Mouse (Mus musculus) heart, adult 18-20 months (tissue): ENCODE measurements around the gene Poll. TPM values are rescaled to one million over a fixed set of nuclear protein-coding genes. Genes with fewer than 3 reads are reported as not detected.
"Not testable (repeated sequence)": the region's sequence is repeated elsewhere in the genome, so short reads cannot be mapped to it uniquely, and the experiment has no call there.

ENCODE experiments used
- DNase-seq, 2 experiments: peaks; one replicate each; pipeline ENCODE4 v3.0.0; 2021 to 2022; ENCODE audit warnings: mixed read lengths in 1 of 2
- total RNA-seq, 2 experiments: library from RNA; stranded (reverse); gene quantifications; 2 replicates each; pipeline ENCODE4 v1.2.3; 2021

The Poll gene
- total RNA-seq, 2 experiments from 2014 or later, result 10.3 to 10.4 TPM

DNA sequence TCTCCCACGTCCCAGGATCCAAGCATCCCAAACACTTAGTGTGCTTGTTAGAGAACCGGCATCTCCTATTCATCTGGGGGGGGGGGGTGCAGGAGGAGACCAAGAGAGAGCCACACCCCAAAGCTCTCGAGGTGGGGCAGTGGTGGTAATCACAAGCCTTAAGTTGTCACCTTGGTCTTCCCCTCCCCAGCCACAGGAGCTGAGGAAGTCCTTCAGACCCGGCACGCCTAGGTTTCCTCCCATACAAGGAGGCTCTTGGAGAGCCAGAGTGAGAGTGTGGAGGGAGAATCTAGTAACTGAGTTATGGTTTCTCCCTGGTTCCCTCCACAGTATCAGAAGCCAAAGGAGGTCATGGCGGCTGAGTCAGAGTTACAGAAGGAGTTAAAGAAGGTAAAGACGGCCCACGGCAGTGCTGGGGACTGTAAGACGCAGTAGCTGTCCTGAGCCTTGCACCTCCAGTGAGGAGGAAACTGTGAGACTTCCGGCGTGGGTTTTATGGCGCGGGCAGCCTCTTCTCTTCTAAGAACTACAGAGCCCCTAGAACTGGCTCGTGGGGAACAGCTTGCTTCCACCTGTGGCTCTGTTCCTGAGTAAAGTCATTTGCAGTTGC, 16.9 kb upstream of the Poll start:
- no peak for DNase-seq

DNA sequence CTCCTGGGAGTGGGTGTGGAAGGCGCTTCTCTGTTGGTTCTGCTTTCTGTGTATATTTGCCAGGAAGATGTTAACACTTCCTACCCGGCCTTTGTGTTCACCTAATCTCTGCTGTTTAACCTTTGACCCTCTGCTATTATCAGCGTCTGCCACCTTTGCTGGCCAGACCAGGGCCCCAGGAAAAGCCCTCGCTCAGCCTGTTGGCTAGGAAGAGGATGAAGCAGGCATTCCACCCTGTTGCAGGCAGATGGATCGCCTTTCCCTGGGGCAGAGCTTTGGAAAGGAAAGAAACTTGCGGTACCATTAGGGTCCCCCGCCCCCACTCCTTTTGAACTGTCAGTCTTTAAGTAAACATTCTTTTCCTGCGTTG, 15.3 kb upstream of the Poll start:
- DNase-seq, result no peak

DNA sequence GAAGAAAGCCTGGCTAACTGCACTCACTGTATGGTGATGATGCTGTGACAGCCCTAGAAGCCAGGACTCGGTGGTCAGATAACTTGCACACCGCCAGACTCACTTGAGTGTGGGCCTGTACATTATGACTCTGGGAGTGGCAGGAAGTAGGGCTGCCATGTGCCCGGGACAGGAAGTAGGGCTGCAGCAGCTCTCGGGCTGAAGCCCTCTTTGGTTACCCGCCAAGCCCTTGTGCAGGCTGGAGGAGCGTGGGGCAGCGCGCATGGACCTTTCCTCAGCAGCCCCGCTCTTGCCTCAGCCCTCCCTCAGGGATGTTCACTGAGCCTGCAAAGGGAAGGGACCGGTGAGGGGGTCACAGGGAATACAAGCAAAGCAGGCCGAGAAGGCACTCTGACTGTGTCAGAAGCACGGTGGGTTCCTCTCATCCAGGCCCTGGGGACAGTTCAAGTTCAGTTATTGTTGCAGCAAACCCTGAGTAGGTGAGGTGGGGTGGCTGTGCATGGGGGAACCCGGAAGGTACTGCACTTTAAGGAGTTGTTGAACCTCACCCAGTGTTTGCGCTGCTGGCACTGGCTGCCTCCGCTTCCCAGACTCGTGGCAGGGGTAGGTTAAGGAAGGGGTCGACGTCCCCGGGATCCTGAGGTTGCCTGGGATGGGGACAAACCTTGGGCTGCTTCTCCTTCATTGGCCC, 14.8 kb upstream of the Poll start:
- DNase-seq, result no peak

DNA sequence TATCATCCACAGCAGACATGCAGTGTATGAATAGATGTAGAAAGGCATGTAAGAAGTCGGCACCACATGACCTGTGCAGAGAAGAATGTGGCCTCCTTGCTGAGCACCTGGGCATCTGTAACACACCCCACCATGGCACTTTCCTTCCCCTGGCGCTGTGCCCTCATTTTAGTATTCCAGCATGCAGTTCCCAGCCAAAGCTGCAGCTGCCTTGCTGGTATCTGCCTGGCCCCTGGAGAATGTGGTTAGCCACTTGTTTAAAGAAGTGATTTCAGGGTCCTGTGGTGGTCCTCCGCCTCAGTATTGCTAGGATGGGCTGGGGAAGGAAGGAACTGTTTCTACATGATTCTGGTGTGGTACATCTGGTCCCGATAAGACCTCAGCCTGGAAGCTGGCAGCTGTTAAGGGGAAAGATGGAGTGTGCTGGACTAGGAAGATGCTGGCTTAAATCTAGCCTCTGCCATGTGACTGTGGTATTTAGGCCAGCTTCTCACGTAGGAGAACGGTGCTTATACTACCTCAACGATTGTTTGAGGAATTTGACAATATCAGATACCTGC, 14.1 kb upstream of the Poll start:
- no peak for DNase-seq

DNA sequence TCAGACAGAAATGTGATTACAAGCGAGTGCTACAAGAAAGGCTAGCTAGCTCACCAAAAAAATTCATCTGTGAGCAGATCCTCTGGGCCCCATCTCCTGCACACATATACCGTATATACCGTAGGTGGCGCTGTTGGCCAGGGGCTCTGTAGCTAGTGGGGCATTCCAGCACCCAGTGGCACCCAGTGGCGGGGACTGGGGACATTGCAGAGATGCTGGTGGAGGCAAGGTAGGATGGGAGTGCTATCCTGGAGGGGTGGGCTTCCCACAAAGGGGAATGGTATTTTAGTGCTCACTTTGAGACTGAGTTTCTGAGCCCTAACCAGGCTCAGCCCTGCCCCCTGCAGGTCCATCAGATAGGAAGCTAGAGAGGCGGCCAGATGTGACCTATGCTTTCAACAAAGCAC, 13.5 kb upstream of the Poll start:
- DNase-seq, result peak; percentile 82 to 88

DNA sequence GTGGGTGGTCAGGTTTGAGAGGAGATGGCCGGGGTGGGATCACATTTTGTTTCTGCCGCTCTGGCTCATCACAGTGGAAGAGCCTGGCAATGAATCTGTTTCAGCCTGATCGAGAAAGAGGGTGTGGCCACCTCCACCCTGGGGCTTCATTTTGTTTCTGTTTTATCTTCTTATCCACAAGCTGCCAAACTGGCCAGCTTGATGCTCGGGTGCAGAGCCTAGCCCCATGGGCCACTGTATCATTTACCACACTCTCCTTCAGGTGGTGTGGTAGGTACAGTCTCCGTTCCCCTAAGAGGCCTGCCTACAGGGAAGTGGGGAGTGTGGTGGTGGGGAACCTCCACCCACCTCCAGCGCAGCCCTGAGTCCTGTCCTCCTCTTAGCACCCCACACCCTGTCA, 12.7 kb upstream of the Poll start:
- no peak for DNase-seq

DNA sequence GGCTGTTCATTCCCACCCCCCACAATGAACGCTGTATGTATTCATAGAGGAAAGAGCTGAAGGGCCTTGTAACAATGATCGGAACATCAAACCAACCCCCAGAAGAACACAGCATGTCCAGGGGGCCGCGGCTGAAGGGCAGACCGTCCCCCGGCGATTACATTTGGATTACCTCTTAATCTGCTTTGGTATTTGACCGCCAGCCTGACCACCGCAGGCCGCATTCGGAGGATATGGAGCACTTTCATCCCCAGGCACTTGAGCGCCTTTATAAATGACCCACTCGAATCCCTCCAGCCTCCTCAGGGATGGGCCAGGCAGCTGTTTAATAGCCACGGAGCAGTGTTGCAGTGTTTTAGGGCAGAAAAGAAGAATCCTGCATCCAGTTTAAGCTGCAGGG, 7.0 kb upstream of the Poll start:
- no peak for DNase-seq

DNA sequence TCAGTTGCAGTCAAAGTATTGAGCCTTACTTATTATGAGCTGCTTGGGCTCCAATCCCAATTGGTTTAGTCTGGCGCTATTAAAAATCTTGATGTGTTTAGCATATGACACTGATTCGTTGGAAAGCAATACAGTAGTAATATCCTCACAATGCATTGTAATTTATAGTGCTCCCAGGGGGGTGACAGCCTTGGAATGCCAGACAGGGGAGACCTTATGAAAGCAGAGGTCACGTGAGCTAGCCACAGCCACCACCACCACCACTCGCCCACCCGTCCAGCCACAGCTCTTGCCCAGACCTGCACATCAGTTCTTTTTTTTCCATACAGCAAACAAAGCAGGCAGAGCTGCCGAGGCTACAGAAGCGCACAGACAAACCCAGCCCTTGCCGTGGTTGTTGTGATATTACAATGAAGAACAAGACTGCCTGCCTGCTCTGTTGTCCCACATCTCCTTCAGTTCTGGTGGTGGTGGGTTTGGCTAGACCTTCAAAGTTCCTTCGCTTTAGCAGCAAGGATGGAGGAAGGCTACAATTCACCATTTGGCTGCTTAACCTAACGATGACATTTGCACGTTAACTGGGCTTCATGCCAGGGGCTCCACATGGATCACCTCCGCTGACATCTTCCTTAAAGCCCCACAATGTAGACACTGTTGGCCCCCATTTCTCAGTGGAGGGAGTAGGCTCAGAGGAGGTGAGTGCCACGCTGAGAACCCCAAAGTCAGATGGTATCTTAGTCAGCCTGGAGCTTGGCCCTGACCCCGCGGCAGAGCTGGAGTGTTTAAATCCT, 5.8 kb upstream of the Poll start:
- no peak for DNase-seq

DNA sequence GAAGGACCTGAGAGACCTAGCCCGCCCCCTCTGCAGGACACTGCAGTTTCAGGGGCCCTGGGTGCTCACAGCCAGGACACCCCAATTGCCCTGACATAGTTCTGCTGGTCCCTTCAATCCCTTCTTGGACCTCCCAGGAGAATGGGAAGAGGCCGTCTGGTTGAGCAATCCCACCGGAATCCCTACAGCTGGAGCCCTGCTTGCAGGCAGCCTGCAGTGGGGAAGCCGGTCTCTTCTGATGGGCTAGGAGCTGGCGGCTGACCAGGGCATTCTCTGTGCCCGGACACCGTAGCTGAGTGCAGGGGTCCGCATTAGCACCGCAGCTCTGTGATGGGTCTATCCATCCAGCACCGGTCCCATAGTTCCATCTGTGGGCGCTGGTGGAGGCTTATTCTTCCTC, 6.2 kb downstream of the Poll start:
- DNase-seq, result no peak

DNA sequence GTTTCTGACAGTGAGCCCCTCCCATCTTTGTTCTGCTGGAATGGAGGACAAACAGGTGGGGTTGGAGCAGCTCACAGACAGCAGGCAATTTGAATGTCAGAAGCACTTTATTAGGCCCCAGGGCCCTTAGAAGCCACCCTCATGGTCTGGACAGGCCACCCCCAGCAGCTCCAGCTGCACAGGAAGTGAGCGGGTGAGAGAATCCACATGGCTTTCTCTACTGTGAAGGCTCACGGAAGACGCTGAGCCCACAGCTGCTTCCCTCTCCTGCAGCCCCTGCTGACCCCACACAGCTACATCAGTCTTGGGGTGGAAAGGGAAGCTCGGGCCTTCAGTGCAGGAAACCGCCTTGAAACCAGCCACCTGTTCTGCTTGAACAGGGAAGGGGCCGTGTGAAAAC, 8.1 kb downstream of the Poll start:
- no peak for DNase-seq

DNA sequence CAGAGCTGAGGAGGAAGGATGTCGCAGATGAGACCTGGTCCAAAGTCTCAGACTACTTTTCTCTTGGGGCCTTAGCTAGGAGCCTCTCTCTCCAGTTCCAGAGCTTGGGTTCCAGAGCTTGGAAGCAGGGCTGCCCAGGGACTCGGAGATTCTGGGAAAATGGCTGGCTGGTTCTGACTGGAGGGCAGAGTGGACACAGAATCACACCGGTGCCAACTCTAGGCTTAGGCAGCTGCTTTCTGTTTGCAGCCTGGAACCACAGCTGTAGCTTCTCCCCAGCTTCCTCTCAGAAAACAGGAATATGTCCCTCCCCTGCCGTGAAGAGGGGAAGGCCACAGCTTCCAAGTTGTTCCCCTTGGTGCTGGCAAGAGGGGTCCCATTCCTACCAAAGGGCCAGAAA, 10.4 kb downstream of the Poll start:
- no peak for DNase-seq

DNA sequence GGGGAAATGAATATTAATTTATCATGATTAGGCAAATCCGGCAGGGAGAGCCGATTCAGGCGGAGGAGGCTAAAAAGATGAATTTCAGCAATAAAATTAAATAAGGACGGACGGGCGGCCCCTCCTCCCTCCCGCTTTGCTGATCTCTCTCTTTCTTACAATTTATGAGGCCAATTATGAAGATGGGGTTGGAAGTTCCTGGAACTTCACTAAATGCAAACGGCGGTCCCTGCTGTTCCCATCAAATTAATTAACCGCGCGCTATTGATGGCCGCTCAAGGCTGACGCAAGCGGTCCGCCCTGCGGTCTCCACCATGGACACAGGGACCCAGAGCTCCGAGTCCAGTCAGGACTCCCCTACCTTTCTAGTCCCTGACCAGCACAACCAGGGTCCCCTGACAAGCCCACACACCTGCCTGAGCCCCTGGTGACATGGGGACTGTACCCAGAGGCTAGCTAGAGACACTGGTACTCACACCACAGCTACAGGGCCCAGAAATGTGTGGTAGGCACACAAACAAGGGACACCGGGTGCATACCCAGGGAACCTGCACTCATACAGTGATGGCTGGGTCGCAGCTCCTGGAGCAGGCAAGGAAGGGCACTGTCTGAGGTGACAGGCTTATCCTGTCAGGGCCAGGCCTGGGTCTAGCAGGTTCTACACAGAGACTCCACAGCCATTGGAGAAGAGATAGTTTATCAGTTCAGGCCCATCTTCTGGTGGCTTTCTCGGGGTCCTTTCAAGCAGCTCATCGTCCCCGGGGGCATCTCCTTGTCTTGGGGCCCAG, 11.0 kb downstream of the Poll start:
- no peak for DNase-seq

DNA sequence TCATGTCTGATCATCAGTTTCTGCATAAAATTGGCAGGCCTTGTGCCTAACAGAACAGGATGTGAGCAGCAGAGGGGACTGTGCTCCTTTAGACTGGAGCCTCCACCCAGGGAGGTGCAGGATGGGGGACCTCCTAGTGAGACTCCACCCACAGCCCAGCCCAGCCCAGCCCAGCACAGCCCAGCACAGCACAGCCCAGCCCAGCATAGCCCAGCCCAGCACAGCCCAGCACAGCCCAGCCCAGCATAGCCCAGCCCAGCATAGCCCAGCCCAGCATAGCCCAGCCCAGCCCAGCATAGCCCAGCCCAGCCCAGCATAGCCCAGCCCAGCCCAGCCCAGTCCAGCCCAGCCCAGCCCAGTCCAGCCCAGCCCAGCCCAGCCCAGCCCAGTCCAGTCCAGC, 12.1 kb downstream of the Poll start:
- DNase-seq, result not testable (repeated sequence)

DNA sequence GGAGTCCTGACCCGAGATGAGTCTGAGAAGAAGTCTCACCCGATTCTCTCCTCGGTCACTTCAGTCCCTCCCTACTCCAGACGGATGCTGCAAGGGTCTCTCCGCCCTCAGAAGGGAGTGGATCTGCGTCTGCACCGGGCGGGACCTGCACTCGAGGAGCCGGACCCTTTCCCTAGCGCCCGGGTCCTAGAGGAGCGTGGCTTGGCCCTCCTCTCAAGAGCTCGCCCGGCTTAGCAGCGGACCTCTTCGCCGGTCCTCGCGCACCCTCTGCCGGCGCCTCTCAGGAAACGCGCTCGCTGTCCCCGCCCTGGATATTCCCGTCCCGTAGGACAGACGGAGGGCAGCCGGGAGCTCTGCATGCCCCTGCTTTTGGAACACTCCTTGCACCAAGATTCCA, 15.4 kb downstream of the Poll start:
- DNase-seq, result peak; percentile 81 to 88

DNA sequence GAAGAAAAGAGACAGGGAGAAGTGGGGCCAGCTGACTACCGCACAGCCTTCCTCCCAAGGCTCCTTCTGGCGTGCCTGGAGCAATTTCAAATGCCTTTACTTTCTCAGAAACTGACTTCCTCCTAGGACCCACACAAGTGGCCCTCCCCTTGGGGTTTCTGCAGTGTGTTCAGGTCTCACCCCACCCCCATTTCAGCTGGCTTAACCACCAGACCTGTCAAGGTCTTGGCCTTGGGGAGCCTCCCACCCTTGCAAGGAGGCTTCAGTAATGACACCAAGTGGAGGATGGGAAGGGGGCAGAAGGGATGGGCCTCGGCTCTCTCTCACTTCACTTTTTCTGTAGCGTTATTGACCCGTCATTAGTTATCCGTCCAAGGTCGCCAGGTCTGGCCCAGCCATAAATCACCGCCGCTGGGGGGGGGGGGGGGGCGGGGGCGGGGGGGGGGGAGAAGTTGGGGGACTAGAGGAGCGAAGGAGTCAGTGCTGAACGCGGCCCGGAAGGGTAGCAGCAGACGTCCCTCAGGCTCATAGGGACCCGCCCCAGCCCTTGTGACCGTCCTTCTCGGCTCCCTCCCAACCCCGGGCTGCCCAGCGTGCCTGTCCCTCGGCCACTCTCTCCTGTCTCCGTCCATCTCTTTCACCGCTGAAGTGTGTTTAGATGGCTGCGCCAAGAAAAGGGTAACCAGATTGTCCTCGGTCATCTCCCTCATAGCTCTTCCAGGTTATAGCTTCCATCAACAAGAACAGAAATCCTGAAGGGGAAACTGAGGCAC, 16.0 kb downstream of the Poll start:
- peak; percentile 30 to 35 for DNase-seq

DNA sequence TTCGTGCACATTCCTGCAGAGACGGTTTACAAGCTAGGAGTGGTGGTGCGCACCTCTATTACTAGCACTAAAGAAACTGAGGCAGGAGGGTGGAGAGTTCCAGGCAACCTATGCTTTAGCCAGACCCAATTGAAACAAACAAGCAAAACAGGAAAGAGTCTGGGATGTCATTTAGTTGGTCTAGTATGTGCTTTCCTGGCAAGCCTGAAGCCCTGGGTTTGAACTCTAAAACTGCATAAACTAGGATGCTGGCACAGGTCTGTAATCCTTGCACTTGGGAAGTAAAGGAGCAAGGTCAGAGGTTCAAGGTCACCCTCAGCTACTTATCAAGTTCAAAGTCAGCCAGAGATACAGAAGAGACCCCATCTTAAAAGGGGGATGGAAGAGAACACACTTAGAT, 18.3 kb downstream of the Poll start:
- DNase-seq, result no peak

DNA sequence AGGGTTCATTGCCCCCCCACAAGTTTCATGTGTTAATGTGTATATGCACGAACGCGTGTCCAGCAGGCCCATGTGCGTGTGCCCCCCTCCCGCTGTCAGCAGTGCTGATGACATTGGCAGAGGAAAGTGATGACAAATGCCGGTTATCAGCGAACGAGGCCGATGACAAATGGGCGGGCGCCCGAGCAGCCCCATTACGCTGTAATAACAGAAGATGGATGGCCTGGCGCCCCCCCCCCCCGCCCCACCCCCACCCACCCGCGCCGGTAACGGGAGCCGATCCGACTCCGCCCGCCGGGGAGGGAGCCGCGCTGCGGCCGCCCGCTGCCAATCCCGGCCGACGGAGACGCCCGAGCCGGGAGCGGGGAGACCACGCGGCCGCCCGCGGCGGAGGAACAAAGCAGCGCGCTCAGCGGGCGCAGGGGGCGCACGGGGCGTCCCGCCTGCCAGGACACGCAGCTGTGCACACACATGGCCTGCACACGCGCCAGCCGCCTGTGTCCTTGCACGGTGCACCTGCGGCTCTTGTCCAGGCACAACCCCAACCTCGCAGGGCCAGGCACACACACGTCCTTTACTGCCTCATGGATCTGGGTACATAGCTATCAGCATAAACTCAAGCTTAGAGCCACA, 18.8 kb downstream of the Poll start:
- DNase-seq, result peak in 1 of 2 experiments; percentile 30

DNA sequence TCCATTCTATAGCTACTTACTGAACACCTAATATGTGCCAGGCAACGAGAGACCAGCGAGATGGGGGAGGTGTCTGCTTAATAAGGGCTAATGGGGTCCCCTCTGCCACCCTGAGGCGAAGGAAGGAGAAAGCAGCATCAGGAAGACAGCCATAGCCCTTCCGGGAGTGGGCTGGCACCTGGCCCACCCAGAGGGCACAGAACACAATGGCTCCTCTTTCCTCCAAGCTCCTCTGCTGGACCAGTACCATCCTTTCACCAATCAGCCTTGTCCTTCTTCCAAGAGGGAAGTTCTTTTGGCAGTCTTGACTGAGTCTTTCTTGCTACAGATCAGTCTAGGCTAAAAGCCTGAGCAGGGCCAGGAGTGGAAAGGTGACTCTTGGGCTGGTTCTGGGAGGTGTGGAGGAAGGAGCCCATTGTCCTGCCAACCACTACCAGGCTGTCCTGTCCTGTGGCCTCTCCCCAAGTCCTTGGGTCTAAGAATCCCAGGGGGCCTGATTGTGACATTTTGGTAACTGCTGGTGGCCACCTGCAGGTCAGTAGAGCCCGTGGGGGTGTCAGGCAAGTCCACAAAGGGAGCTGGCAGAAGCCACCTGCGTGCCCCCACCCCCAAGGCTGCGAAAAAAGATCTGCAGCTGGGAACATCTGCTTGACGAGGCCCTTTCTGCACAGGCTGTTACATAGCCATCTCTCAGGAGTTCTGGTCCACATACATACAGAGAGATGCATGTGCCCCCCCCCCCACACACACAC, 19.5 kb downstream of the Poll start:
- no peak for DNase-seq

DNA sequence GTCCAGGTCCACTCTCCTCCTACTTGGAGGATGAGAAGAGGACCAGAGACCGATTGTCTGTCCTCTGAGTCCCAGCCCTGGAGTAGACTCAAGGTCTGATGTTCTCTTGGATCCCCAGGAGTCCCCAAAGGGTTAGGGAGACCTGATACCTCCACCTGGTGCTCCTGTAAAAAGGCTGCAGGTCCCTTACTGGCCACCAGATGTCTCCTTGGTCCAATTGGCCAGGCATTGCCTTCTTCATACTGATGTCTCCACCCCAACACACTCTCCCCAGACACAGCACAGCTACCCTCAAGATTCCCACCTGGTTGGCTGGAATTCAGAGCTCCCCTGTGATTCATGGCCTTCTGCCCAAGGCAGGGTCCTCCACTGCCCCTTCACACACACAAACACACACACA, 22.8 kb downstream of the Poll start:
- DNase-seq, result peak; percentile 42 to 67

DNA sequence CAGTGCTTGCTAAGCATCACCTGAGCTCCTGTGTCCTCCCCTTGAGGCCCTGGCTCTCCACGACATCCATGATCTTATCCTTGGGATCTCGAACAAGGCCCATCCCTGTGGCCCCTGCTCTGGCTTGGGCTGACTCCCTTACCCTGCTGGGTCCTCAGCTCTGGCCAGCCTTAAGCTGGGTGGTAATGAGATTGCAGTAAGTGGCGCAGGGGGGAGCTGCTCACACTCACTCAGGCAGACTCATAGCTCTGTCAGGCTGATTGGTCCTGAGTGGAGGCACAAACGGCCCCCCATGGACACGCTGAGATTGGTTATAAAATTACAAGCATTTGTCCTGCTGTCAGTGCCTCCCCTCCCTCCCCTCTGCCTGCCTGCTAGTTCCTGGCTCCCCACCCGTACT, 24.4 kb downstream of the Poll start:
- DNase-seq, result no peak
